Mouse (Mus musculus): Measurements from ENCODE around the gene Mfsd14b. TPM values are rescaled to one million over a fixed set of nuclear protein-coding genes. Genes with fewer than 3 reads are reported as not detected.

Gene Mfsd14b
- 21.2 and 24.6 TPM in 2 replicates for polyA plus RNA-seq (2012; ENCODE audit: insufficient read depth, insufficient read length, missing spikeins)

- H3K27ac ChIP-seq (replicated peaks; ENCODE audit: low read depth, low read length), result peak within 1 kb of the TSS; percentile 76
- H3K4me1 ChIP-seq (ENCODE audit: control insufficient read depth, insufficient read depth, insufficient read length, low read length), result peaks cover 2% of the 10 kb centered on the region; the same call in 1 of the 2 replicates
- peak within 1 kb of the TSS; percentile 75 for H3K4me3 ChIP-seq (ENCODE audit: insufficient read depth, low read depth, low read length)
Measured at GRCm38 (mm10) chr13:65112459-65113110, at the start of gene Mfsd14b. Gene Mfsd14b, minus strand, starts transcription at chr13:65112975.

- no peaks in the 10 kb centered on the region for H3K4me1 ChIP-seq (ENCODE audit: control insufficient read depth, insufficient read depth, insufficient read length, low read length)
- no peak within 1 kb of the TSS for H3K4me3 ChIP-seq (ENCODE audit: insufficient read depth, low read depth, low read length)
- no peak within 1 kb of the TSS for H3K27ac ChIP-seq (replicated peaks; ENCODE audit: low read depth, low read length)
Measured at GRCm38 (mm10) chr13:65149940-65150339, 37.2 kb upstream of the Mfsd14b start, which contains the start of gene Olfr466. Gene Olfr466, plus strand, starts transcription at chr13:65150240.

- H3K27ac ChIP-seq (replicated peaks; ENCODE audit: low read depth, low read length), result no peak within 1 kb of the TSS
- no peaks in the 10 kb centered on the region for H3K4me1 ChIP-seq (ENCODE audit: control insufficient read depth, insufficient read depth, insufficient read length, low read length)
- H3K4me3 ChIP-seq (ENCODE audit: insufficient read depth, low read depth, low read length), result no peak within 1 kb of the TSS
Measured at GRCm38 (mm10) chr13:65137789-65138188, 25.0 kb upstream of the Mfsd14b start, which contains the start of gene Olfr465-ps1. Gene Olfr465-ps1, plus strand, starts transcription at chr13:65138089.

GRCm38 (mm10) chr13:65127063-65127847, 14.5 kb upstream of the Mfsd14b start:
- H3K4me1 ChIP-seq (ENCODE audit: control insufficient read depth, insufficient read depth, insufficient read length, low read length), result no peaks in the 10 kb centered on the region
- H3K4me3 ChIP-seq (ENCODE audit: insufficient read depth, low read depth, low read length), result no peak overlapping the region
- H3K27ac ChIP-seq (replicated peaks; ENCODE audit: low read depth, low read length), result no peak overlapping the region

- no peaks in the 10 kb centered on the region for H3K4me1 ChIP-seq (ENCODE audit: control insufficient read depth, insufficient read depth, insufficient read length, low read length)
- H3K27ac ChIP-seq (replicated peaks; ENCODE audit: low read depth, low read length), result no peak overlapping the region
- no peak overlapping the region for H3K4me3 ChIP-seq (ENCODE audit: insufficient read depth, low read depth, low read length)
Measured at GRCm38 (mm10) chr13:65122111-65122510, 9.3 kb upstream of the Mfsd14b start.

- Histone ChIP-seq H3K27ac (replicated peaks; ENCODE audit: low read depth, low read length) (no peak overlapping the region), H3K4me3 (ENCODE audit: insufficient read depth, low read depth, low read length) (no peak overlapping the region), H3K4me1 (ENCODE audit: control insufficient read depth, insufficient read depth, insufficient read length, low read length) (no peaks in the 10 kb centered on the region)
Measured at GRCm38 (mm10) chr13:65120984-65121383, 8.2 kb upstream of the Mfsd14b start.

- Histone ChIP-seq H3K27ac (replicated peaks; ENCODE audit: low read depth, low read length) (0 out of 2 replicates have a peak overlapping the region, but pooled peaks have one; percentile 76), H3K4me1 (ENCODE audit: control insufficient read depth, insufficient read depth, insufficient read length, low read length) (peaks cover 2% of the 10 kb centered on the region; the same call in 1 of the 2 replicates), H3K4me3 (ENCODE audit: insufficient read depth, low read depth, low read length) (peak overlapping the region; percentile 75)
Measured at GRCm38 (mm10) chr13:65113239-65113638, 464 bp upstream of the Mfsd14b start.

- H3K4me3 ChIP-seq (ENCODE audit: insufficient read depth, low read depth, low read length), result peak overlapping the region; percentile 75
- peaks cover 2% of the 10 kb centered on the region; the same call in 1 of the 2 replicates for H3K4me1 ChIP-seq (ENCODE audit: control insufficient read depth, insufficient read depth, insufficient read length, low read length)
Measured at GRCm38 (mm10) chr13:65111961-65112360, 814 bp downstream of the Mfsd14b start.

GRCm38 (mm10) chr13:65101232-65101631, 11.5 kb downstream of the Mfsd14b start:
- no peak overlapping the region for H3K27ac ChIP-seq (replicated peaks; ENCODE audit: low read depth, low read length)
- no peaks in the 10 kb centered on the region for H3K4me1 ChIP-seq (ENCODE audit: control insufficient read depth, insufficient read depth, insufficient read length, low read length)
- H3K4me3 ChIP-seq (ENCODE audit: insufficient read depth, low read depth, low read length), result no peak overlapping the region

More at GRCm38 (mm10) chr13:65111961-65112360, 814 bp downstream of the Mfsd14b start:
- H3K27ac ChIP-seq (replicated peaks; ENCODE audit: low read depth, low read length), result 0 out of 2 replicates have a peak overlapping the region, but pooled peaks have one; percentile 36

- H3K27ac ChIP-seq (replicated peaks; ENCODE audit: low read depth, low read length), result no peak overlapping the region
- H3K4me3 ChIP-seq (ENCODE audit: insufficient read depth, low read depth, low read length), result no peak overlapping the region
- H3K4me1 ChIP-seq (ENCODE audit: control insufficient read depth, insufficient read depth, insufficient read length, low read length), result no peaks in the 10 kb centered on the region
Measured at GRCm38 (mm10) chr13:65100678-65101077, 12.1 kb downstream of the Mfsd14b start.

GRCm38 (mm10) chr13:65097018-65097417, 15.8 kb downstream of the Mfsd14b start:
- Histone ChIP-seq H3K4me3 (ENCODE audit: insufficient read depth, low read depth, low read length) (no peak overlapping the region), H3K4me1 (ENCODE audit: control insufficient read depth, insufficient read depth, insufficient read length, low read length) (no peaks in the 10 kb centered on the region), H3K27ac (replicated peaks; ENCODE audit: low read depth, low read length) (no peak overlapping the region)

GRCm38 (mm10) chr13:65095923-65096322, 16.9 kb downstream of the Mfsd14b start:
- Histone ChIP-seq H3K4me1 (ENCODE audit: control insufficient read depth, insufficient read depth, insufficient read length, low read length) (no peaks in the 10 kb centered on the region), H3K27ac (replicated peaks; ENCODE audit: low read depth, low read length) (no peak overlapping the region), H3K4me3 (ENCODE audit: insufficient read depth, low read depth, low read length) (no peak overlapping the region)

- no peak overlapping the region for H3K4me3 ChIP-seq (ENCODE audit: insufficient read depth, low read depth, low read length)
- no peak overlapping the region for H3K27ac ChIP-seq (replicated peaks; ENCODE audit: low read depth, low read length)
- no peaks in the 10 kb centered on the region; the same call in 1 of the 2 replicates for H3K4me1 ChIP-seq (ENCODE audit: control insufficient read depth, insufficient read depth, insufficient read length, low read length)
Measured at GRCm38 (mm10) chr13:65069969-65070368, 42.8 kb downstream of the Mfsd14b start.

GRCm38 (mm10) chr13:65052660-65053059, 60.1 kb downstream of the Mfsd14b start, which contains the start of gene Prss47:
Gene Prss47, minus strand, starts transcription at chr13:65052760.
- H3K4me3 ChIP-seq (ENCODE audit: insufficient read depth, low read depth, low read length), result no peak within 1 kb of the TSS
- H3K27ac ChIP-seq (replicated peaks; ENCODE audit: low read depth, low read length), result no peak within 1 kb of the TSS
- H3K4me1 ChIP-seq (ENCODE audit: control insufficient read depth, insufficient read depth, insufficient read length, low read length), result no peaks in the 10 kb centered on the region

GRCm38 (mm10) chr13:65035057-65035456, 77.7 kb downstream of the Mfsd14b start:
- Histone ChIP-seq H3K4me1 (ENCODE audit: control insufficient read depth, insufficient read depth, insufficient read length, low read length) (no peaks in the 10 kb centered on the region), H3K27ac (replicated peaks; ENCODE audit: low read depth, low read length) (no peak overlapping the region), H3K4me3 (ENCODE audit: insufficient read depth, low read depth, low read length) (no peak overlapping the region)

Measured in brown adipose tissue, adult 24 weeks (tissue).